Mouse (Mus musculus) ES-Bruce4 (cell line): ENCODE results near the gene Tenm2. TPM values are rescaled to one million over a fixed set of nuclear protein-coding genes. Genes with fewer than 3 reads are reported as not detected.

Experiments used
- H3K27ac ChIP-seq: 2 replicates; pipeline ENCODE4 v1.5.1; 2012; ENCODE audit warnings: low read length, inconsistent platforms; ENCODE audit not compliant: insufficient read depth
- H3K27me3 ChIP-seq: 2 replicates; pipeline ENCODE4 v1.6.1; 2012; ENCODE audit warnings: mild to moderate bottlenecking, low read length, inconsistent platforms; ENCODE audit not compliant: control insufficient read depth, poor library complexity, insufficient read depth, severe bottlenecking
- H3K36me3 ChIP-seq: 2 replicates; pipeline ENCODE4 v1.6.1; 2012; ENCODE audit warnings: inconsistent platforms, mild to moderate bottlenecking, low read length, moderate library complexity; ENCODE audit not compliant: control insufficient read depth, poor library complexity, insufficient read depth, severe bottlenecking
- H3K4me1 ChIP-seq: one replicate; pipeline ENCODE4 v1.8.1; 2011; ENCODE audit warnings: low read length; ENCODE audit not compliant: control insufficient read depth, insufficient read depth
- H3K4me3 ChIP-seq: 2 replicates; pipeline ENCODE4 v1.5.1; 2011; ENCODE audit warnings: low read depth, mild to moderate bottlenecking, low read length
- H3K9ac ChIP-seq: 2 replicates; pipeline ENCODE4 v1.6.1; 2012; ENCODE audit warnings: low read depth, mild to moderate bottlenecking, inconsistent platforms; ENCODE audit not compliant: poor library complexity, severe bottlenecking
- H3K9me3 ChIP-seq: replicated peaks from 2 replicates; pipeline ENCODE4 v1.6.1; 2012; ENCODE audit warnings: mild to moderate bottlenecking, low read length, inconsistent platforms; ENCODE audit not compliant: control insufficient read depth, poor library complexity, insufficient read depth, severe bottlenecking
- CTCF ChIP-seq: IDR thresholded peaks from one replicate; pipeline ENCODE4 v1.8.1; 2011; ENCODE audit warnings: low read depth, low read length
- EP300 ChIP-seq: IDR thresholded peaks from 2 replicates; pipeline ENCODE4 v1.6.1; 2011; ENCODE audit warnings: low read depth, low read length; ENCODE audit not compliant: insufficient read depth
- POLR2A ChIP-seq: IDR thresholded peaks from one replicate; pipeline ENCODE4 v1.8.1; 2011; ENCODE audit warnings: low read length; ENCODE audit not compliant: insufficient read depth
- polyA plus RNA-seq: library from polyadenylated mRNA; stranded (reverse); fragments of >200 nt; gene quantifications from 2 replicates; pipeline ENCODE4 v1.2.4, GENCODE M21; 2011; ENCODE audit warnings: low read depth; ENCODE audit not compliant: missing spikeins, insufficient read depth, insufficient read length

Gene Tenm2
- polyA plus RNA-seq, 1 experiment = not detected

- TF ChIP-seq POLR2A = no peak
- TF ChIP-seq EP300 = no peak
- TF ChIP-seq CTCF = no peak
- H3K9ac ChIP-seq = no peak overlapping the region
- H3K4me3 ChIP-seq = no peak overlapping the region
- H3K36me3 ChIP-seq = no peaks in the 10 kb centered on the region
- no peak overlapping the region for H3K27ac ChIP-seq
- H3K9me3 ChIP-seq = no peaks in the 10 kb centered on the region
- no peaks in the 10 kb centered on the region for H3K27me3 ChIP-seq
- H3K4me1 ChIP-seq = no peaks in the 10 kb centered on the region
Measured at GRCm38 (mm10) chr11:36103556-36103955, 1132.2 kb downstream of the Tenm2 start.

DNA sequence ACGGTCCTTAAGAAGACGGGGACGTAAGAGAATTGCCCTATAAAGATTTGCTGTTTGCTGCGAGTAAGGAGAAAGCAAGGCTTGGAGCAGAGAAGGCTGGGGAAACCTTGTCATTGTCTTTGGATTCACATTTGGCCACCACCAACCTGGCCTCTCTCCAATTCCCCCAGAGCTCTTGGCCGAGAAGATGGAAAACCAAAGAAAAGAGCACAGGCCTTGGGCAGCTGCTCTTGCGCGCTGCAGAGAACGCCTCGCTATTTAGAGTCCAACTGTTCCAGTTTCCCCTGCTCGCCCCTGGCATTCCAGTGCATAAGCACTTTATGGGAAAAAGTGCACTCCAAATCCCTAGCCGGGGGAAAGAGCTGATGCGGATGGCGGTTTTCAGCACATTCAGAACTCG, 1139.5 kb downstream of the Tenm2 start:
- no peaks in the 10 kb centered on the region for H3K27me3 ChIP-seq
- H3K9ac ChIP-seq = no peak overlapping the region
- H3K4me3 ChIP-seq = no peak overlapping the region
- no peaks in the 10 kb centered on the region for H3K4me1 ChIP-seq
- no peaks in the 10 kb centered on the region for H3K36me3 ChIP-seq
- no peaks in the 10 kb centered on the region for H3K9me3 ChIP-seq
- no peak overlapping the region for H3K27ac ChIP-seq
- TF ChIP-seq EP300 (no peak), CTCF (no peak), POLR2A (no peak)

- no peaks in the 10 kb centered on the region for H3K27me3 ChIP-seq
- H3K9me3 ChIP-seq = no peaks in the 10 kb centered on the region
- H3K4me3 ChIP-seq = no peak overlapping the region
- no peak overlapping the region for H3K27ac ChIP-seq
- H3K4me1 ChIP-seq = no peaks in the 10 kb centered on the region
- no peak overlapping the region for H3K9ac ChIP-seq
- TF ChIP-seq CTCF (no peak), POLR2A (no peak), EP300 (no peak)
- no peaks in the 10 kb centered on the region for H3K36me3 ChIP-seq
Measured at GRCm38 (mm10) chr11:36090210-36090609, 1145.6 kb downstream of the Tenm2 start.

DNA sequence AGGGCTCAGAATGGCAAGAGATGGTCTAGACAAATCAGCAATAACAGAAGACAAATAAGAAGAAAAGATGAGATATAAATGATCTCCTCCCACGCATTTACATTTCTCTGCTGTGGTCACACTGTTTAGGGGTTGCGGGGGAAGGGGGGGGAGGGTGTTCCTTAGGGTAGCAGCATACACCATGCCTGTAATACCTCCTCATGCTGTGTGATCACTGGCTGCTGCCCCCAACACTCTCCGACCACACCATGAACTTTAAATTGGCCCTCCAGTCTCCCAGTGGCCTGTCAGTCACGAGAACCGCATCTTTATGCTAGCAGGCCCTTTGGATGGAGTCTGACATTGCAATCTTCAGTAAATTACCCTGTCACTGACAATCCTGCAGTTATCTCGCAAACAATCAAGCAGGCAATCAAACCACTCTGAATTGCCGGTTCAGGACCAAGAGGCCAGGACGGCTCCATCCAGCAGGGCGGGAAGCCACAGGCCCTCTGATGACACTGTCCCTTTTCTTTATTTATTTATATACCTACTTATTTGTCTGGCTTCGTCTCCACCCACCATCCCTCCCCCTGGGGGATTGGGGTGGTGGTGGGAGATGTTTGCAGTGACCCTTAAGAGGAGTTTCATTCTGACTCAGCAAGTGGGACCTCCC, 1154.2 kb downstream of the Tenm2 start:
- TF ChIP-seq EP300 (no peak), CTCF (no peak), POLR2A (no peak)
- Histone ChIP-seq H3K9ac (no peak overlapping the region), H3K27me3 (no peaks in the 10 kb centered on the region), H3K36me3 (no peaks in the 10 kb centered on the region), H3K4me1 (no peaks in the 10 kb centered on the region), H3K9me3 (no peaks in the 10 kb centered on the region), H3K27ac (no peak overlapping the region), H3K4me3 (no peak overlapping the region)

DNA sequence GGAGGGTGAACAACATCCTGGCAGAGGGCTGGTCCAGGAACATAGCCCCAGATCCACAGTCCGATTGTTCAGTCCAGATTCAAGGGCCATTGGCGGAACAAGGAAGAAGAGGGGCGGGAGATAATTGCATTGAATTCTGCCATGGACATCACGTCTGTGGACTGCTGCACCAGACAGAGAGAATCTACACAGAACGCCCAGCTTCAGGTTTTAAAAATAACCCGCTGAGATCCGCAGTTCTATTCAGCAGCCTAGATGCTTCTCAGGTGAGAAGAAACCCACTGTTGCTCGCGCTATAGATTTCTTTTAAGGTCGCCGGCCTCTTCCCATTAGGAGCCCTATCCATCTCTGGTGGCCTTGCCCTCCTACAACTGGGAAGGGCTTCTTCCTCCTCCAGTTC, 1155.0 kb downstream of the Tenm2 start:
- Histone ChIP-seq H3K36me3 (no peaks in the 10 kb centered on the region), H3K27ac (no peak overlapping the region), H3K9ac (no peak overlapping the region), H3K27me3 (no peaks in the 10 kb centered on the region), H3K4me3 (no peak overlapping the region), H3K4me1 (no peaks in the 10 kb centered on the region), H3K9me3 (no peaks in the 10 kb centered on the region)
- no peak for TF ChIP-seq POLR2A
- no peak for TF ChIP-seq EP300
- TF ChIP-seq CTCF = no peak

GRCm38 (mm10) chr11:36078391-36078790, 1157.4 kb downstream of the Tenm2 start:
- no peak for TF ChIP-seq CTCF
- no peak for TF ChIP-seq EP300
- Histone ChIP-seq H3K9me3 (no peaks in the 10 kb centered on the region), H3K27me3 (peaks cover 2% of the 10 kb centered on the region), H3K4me3 (no peak overlapping the region), H3K27ac (no peak overlapping the region), H3K9ac (no peak overlapping the region), H3K4me1 (no peaks in the 10 kb centered on the region), H3K36me3 (no peaks in the 10 kb centered on the region)
